Mouse (Mus musculus) lung, postnatal 0 days (tissue): ENCODE data around the gene Ucp3.

Source experiments
- CTCF ChIP-seq: IDR thresholded peaks from 2 replicates; pipeline ENCODE4 v1.5.1; 2016; ENCODE audit warnings: antibody characterized with exemption, mild to moderate bottlenecking
- EP300 ChIP-seq: IDR thresholded peaks from 2 replicates; pipeline ENCODE4 v1.6.1; 2016; ENCODE audit warnings: antibody characterized with exemption, mild to moderate bottlenecking, control low read depth

GRCm38 (mm10) chr7:100459862-100460261 lies 12.9 kb upstream of the Ucp3 start:
- TF ChIP-seq CTCF, result no peak
- TF ChIP-seq EP300, result no peak
